Mouse (Mus musculus): ENCODE data around the gene Pde5a.

Pde5a gene

GRCm38 (mm10) chr3:122860573-122861498, 132.1 kb downstream of the Pde5a start:
- no peak for DNase-seq

GRCm38 (mm10) chr3:122865092-122865491, 136.3 kb downstream of the Pde5a start:
- no peak for DNase-seq

- DNase-seq, result no peak
Observed at GRCm38 (mm10) chr3:122868270-122868669, 139.5 kb downstream of the Pde5a start.

GRCm38 (mm10) chr3:122871596-122871995, 142.8 kb downstream of the Pde5a start:
- DNase-seq, result no peak

- DNase-seq, result no peak
Observed at GRCm38 (mm10) chr3:122876870-122877269, 148.1 kb downstream of the Pde5a start.

GRCm38 (mm10) chr3:122877543-122877942, 148.8 kb downstream of the Pde5a start:
- no peak for DNase-seq

GRCm38 (mm10) chr3:122878705-122879315, 150.1 kb downstream of the Pde5a start:
- DNase-seq, result no peak

GRCm38 (mm10) chr3:122887505-122888301, 159.0 kb downstream of the Pde5a start:
- DNase-seq, result no peak

- no peak for DNase-seq
Observed at GRCm38 (mm10) chr3:122888371-122888819, 159.6 kb downstream of the Pde5a start.

- no peak for DNase-seq
Observed at GRCm38 (mm10) chr3:122894772-122895171, 166.0 kb downstream of the Pde5a start, which contains the start of gene Fabp2. Gene Fabp2, plus strand, starts transcription at chr3:122895072.

- DNase-seq, result no peak
Observed at GRCm38 (mm10) chr3:122895189-122895731, 166.5 kb downstream of the Pde5a start.

GRCm38 (mm10) chr3:122898254-122898653, 169.5 kb downstream of the Pde5a start:
- DNase-seq, result no peak

GRCm38 (mm10) chr3:122903746-122904433, 175.1 kb downstream of the Pde5a start:
- no peak for DNase-seq

GRCm38 (mm10) chr3:122907841-122908240, 179.1 kb downstream of the Pde5a start:
- no peak for DNase-seq
